Mouse (Mus musculus): ENCODE data around the gene Elmod3.

- TF ChIP-seq FLI1 (IDR thresholded peaks at IDR 0.05; ENCODE audit: low read length) (no peak), GATA1 (IDR thresholded peaks at IDR 0.05; ENCODE audit: borderline replicate concordance, low read length) (no peak)
Measured at GRCm38 (mm10) chr6:72545377-72545776, 52.8 kb downstream of the Elmod3 start.
